Mouse (Mus musculus): ENCODE measurements around the gene Mogat2. TPM values are rescaled to one million over a fixed set of nuclear protein-coding genes. Genes with fewer than 3 reads are reported as not detected.
A peak's percentile ranks its signal among the peaks of the same experiment; 100 is the strongest.

Mogat2 gene
- polyA plus RNA-seq, 1 experiment from 2014 or later = 9.3 TPM

DNA sequence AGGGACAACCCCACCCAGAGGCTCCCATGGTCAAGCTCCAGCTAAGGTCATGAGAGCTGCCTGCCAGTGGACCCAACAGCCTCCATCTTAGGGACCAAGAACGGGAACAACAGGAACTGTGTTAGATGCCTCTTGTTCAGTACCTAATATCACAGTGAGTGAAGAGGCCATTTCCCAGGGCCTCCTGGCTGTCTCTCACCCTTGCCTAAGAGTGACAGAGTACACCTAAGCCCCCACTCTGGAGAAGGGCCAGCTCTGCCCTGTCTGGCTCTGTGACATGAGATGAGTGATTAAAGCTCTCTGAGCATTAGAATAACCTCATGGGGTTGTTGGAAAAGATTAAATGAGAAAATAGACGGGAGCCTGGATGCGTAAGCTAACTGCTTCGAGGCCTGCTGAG, 64.4 kb downstream of the Mogat2 start:
- 91% methylated on average over 4 of the region's 4 CpGs for WGBS
- ATAC-seq (replicated peaks; ENCODE audit: low FRiP score) (no peak), DNase-seq (ENCODE audit: low spot score) (no peak)
- no peak overlapping the region for H3K4me3 ChIP-seq (ENCODE audit: low read depth, low read length)
- H3K27me3 ChIP-seq (ENCODE audit: control insufficient read depth, insufficient read depth, low read length) = no peaks in the 10 kb centered on the region
- no peaks in the 10 kb centered on the region for H3K9me3 ChIP-seq (ENCODE audit: control insufficient read depth, low read length)
- H3K9ac ChIP-seq (ENCODE audit: low read length) = no peak overlapping the region
- H3K4me2 ChIP-seq (ENCODE audit: low read depth, low read length, severe bottlenecking) = no peak overlapping the region
- H3K27ac ChIP-seq (ENCODE audit: low read depth, low read length) = no peak overlapping the region
- H3K4me1 ChIP-seq (replicated peaks; ENCODE audit: control insufficient read depth, insufficient read depth, low read length) = no peaks in the 10 kb centered on the region
- no peaks in the 10 kb centered on the region for H3K36me3 ChIP-seq (ENCODE audit: control insufficient read depth, insufficient read depth, low read length)

DNA sequence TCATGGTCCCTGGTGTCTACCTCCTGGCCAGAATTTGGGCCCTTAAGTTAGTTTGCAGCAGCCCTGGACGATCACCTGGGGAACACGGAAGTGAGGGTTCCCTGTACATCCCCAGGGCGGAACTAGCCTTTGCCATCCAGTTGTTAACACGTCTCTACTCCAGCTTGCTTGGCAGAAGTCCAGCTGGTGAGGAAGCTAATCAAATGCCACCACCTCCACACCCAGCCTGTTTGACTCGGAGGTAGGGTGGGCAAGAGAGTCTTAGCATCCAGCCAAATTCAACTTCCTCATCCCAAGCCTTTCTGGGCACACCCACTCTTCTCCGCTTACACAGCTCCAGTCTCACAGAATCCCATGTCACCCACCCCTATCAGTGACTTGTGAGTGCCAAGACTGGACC, 65.5 kb downstream of the Mogat2 start:
- DNase-seq (ENCODE audit: low spot score) (no peak), ATAC-seq (replicated peaks; ENCODE audit: low FRiP score) (no peak)
- no peaks in the 10 kb centered on the region for H3K4me1 ChIP-seq (replicated peaks; ENCODE audit: control insufficient read depth, insufficient read depth, low read length)
- no peak overlapping the region for H3K27ac ChIP-seq (ENCODE audit: low read depth, low read length)
- no peaks in the 10 kb centered on the region for H3K36me3 ChIP-seq (ENCODE audit: control insufficient read depth, insufficient read depth, low read length)
- H3K27me3 ChIP-seq (ENCODE audit: control insufficient read depth, insufficient read depth, low read length) = no peaks in the 10 kb centered on the region
- H3K4me2 ChIP-seq (ENCODE audit: low read depth, low read length, severe bottlenecking) = no peak overlapping the region
- WGBS = 92% methylated on average over 6 of the region's 6 CpGs
- no peak overlapping the region for H3K9ac ChIP-seq (ENCODE audit: low read length)
- no peaks in the 10 kb centered on the region for H3K9me3 ChIP-seq (ENCODE audit: control insufficient read depth, low read length)
- no peak overlapping the region for H3K4me3 ChIP-seq (ENCODE audit: low read depth, low read length)

DNA sequence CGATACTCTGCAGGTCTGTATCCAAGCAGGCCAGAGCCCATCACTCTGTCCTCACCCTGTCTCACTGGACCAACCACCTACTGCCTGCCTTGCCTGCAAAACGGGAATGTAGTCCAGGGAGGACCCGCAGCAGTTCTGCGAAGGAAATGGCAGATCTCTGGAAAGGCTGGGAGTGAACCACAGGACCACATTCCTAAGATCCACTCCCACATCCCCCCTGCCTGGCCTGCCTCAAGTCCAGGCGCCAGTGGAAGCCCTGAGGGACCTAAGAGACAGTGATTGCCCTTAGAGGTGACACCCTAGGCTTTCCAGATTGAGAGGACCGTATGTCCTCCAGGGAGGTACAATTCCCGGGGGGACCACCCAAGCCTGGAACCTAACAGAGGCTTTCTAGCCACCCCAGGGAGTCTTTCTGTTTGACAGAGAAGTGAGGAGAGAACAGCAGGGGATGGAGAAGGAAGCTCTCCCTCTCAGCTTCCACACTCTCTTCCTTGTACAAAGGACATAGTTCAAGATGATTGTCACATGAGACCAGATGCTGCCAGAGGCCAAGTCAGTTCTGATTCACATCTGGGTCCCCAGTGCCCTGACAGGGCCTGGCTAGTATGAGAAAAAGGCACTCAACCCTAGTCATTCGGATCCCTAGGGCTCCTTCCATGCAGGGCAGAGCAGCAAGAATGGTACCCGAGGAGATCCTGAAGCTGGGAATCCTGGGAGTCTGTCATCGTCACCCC, 66.5 kb downstream of the Mogat2 start:
- Histone ChIP-seq H3K4me3 (ENCODE audit: low read depth, low read length) (no peak overlapping the region), H3K27ac (ENCODE audit: low read depth, low read length) (no peak overlapping the region), H3K36me3 (ENCODE audit: control insufficient read depth, insufficient read depth, low read length) (no peaks in the 10 kb centered on the region), H3K9ac (ENCODE audit: low read length) (no peak overlapping the region), H3K27me3 (ENCODE audit: control insufficient read depth, insufficient read depth, low read length) (no peaks in the 10 kb centered on the region), H3K4me2 (ENCODE audit: low read depth, low read length, severe bottlenecking) (no peak overlapping the region), H3K9me3 (ENCODE audit: control insufficient read depth, low read length) (no peaks in the 10 kb centered on the region), H3K4me1 (replicated peaks; ENCODE audit: control insufficient read depth, insufficient read depth, low read length) (no peaks in the 10 kb centered on the region)
- WGBS = 73% methylated on average over 10 of the region's 10 CpGs
- ATAC-seq (replicated peaks; ENCODE audit: low FRiP score) (no peak), DNase-seq (ENCODE audit: low spot score) (peak; percentile 31)

DNA sequence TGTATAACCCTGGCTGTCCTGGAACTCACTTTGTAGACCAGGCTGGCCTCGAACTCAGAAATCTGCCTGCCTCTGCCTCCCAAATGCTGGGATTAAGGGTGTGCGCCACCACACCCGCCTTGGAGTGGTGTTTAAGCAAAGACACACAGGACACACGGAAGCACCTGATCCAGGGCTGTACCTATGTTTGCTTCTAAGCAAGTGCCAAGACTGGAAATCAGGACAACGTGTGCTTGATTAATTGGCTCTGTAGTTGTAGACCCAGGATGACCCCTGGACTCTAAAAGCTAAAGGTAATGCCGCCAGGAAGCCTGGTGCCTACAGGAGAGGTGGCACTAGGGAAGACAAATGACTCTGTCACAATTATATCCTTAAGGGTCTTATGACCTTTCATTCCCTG, 67.9 kb downstream of the Mogat2 start:
- WGBS = 89% methylated on average over 6 of the region's 6 CpGs
- Histone ChIP-seq H3K4me3 (ENCODE audit: low read depth, low read length) (no peak overlapping the region), H3K27me3 (ENCODE audit: control insufficient read depth, insufficient read depth, low read length) (no peaks in the 10 kb centered on the region), H3K9me3 (ENCODE audit: control insufficient read depth, low read length) (no peaks in the 10 kb centered on the region), H3K4me2 (ENCODE audit: low read depth, low read length, severe bottlenecking) (no peak overlapping the region), H3K36me3 (ENCODE audit: control insufficient read depth, insufficient read depth, low read length) (no peaks in the 10 kb centered on the region), H3K4me1 (replicated peaks; ENCODE audit: control insufficient read depth, insufficient read depth, low read length) (no peaks in the 10 kb centered on the region), H3K27ac (ENCODE audit: low read depth, low read length) (no peak overlapping the region), H3K9ac (ENCODE audit: low read length) (no peak overlapping the region)
- DNase-seq (ENCODE audit: low spot score) = no peak
- ATAC-seq (replicated peaks; ENCODE audit: low FRiP score) = no peak

DNA sequence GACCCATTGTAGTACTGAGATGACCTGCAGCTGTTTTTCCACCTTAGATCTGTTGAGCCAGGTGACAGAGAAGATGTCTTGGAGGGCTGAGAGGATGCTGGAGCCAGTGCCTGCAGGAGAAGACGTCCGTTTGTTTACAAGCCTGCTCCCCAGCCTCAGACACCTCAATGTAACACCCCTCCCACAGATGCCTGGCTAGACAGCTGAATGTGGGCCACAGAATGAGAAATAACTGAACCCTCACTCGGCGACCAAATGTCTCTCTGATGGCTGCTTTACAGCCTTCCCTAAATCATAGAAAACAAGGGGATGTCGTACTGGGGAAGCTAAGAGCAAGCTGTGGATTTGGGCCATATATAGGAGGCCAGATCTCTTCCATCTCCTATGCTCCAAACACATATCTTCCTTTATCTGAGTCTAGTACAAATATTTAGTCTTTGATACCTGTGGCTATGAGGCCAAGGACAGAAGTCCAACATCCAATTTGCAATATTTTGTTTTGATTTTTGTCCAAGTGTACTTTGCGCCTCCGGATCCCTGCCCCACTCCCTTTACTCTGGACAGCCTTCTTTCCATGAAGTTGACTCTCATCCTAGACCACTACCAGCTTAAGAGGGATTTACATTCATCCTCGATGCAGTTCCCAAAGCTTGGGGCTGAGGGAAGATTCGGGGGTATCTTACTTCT, 68.6 kb downstream of the Mogat2 start:
- no peaks in the 10 kb centered on the region for H3K27me3 ChIP-seq (ENCODE audit: control insufficient read depth, insufficient read depth, low read length)
- no peaks in the 10 kb centered on the region for H3K36me3 ChIP-seq (ENCODE audit: control insufficient read depth, insufficient read depth, low read length)
- WGBS = 90% methylated on average over 9 of the region's 9 CpGs
- no peak overlapping the region for H3K27ac ChIP-seq (ENCODE audit: low read depth, low read length)
- no peak overlapping the region for H3K9ac ChIP-seq (ENCODE audit: low read length)
- no peaks in the 10 kb centered on the region for H3K9me3 ChIP-seq (ENCODE audit: control insufficient read depth, low read length)
- no peak overlapping the region for H3K4me3 ChIP-seq (ENCODE audit: low read depth, low read length)
- H3K4me1 ChIP-seq (replicated peaks; ENCODE audit: control insufficient read depth, insufficient read depth, low read length) = no peaks in the 10 kb centered on the region
- ATAC-seq (replicated peaks; ENCODE audit: low FRiP score) = no peak
- no peak for DNase-seq (ENCODE audit: low spot score)
- H3K4me2 ChIP-seq (ENCODE audit: low read depth, low read length, severe bottlenecking) = no peak overlapping the region

Other genes with a start within 250 kb of the Mogat2 start
- 12.2 and 12.8 TPM in 2 replicates for gene Uvrag, start 97.5 kb downstream of the Mogat2 start, polyA plus RNA-seq (2014; fragmentation: Nextera tagmentation; extraction: Ambion mirVana)
- 9.2 and 9.5 TPM in 2 replicates for gene Dgat2, start 55.9 kb downstream of the Mogat2 start, polyA plus RNA-seq (2014; fragmentation: Nextera tagmentation; extraction: Ambion mirVana)
- gene Map6, start 28.8 kb upstream of the Mogat2 start, polyA plus RNA-seq (2014; fragmentation: Nextera tagmentation; extraction: Ambion mirVana) = 36.2 and 36.7 TPM in 2 replicates
- gene Serpinh1, start 114.6 kb upstream of the Mogat2 start, polyA plus RNA-seq (2014; fragmentation: Nextera tagmentation; extraction: Ambion mirVana) = 239 and 255 TPM in 2 replicates
- gene Gdpd5, start 142.8 kb upstream of the Mogat2 start, polyA plus RNA-seq (2014; fragmentation: Nextera tagmentation; extraction: Ambion mirVana) = 18.6 and 19.1 TPM in 2 replicates
- gene Klhl35, start 227.4 kb upstream of the Mogat2 start, polyA plus RNA-seq (2014; fragmentation: Nextera tagmentation; extraction: Ambion mirVana) = 4.7 and 5.5 TPM in 2 replicates
- gene Rps3, start 245.1 kb upstream of the Mogat2 start, polyA plus RNA-seq (2014; fragmentation: Nextera tagmentation; extraction: Ambion mirVana) = 699 and 715 TPM in 2 replicates

All from forebrain, embryonic 11.5 days (tissue).